Mouse (Mus musculus) kidney, embryonic 16.5 days (tissue): ENCODE measurements around the gene Rbfox1. TPM values are rescaled to one million over a fixed set of nuclear protein-coding genes. Genes with fewer than 3 reads are reported as not detected.

Source experiments
- ATAC-seq: fragments of 200-750 bp; cut with Nextera tagmentation; 2 replicates; pipeline ENCODE4 v1.8.0; 2017; ENCODE audit warnings: moderate TSS enrichment; ENCODE audit not compliant: low FRiP score, low TSS enrichment
- H3K27ac ChIP-seq: fragments of 300-500 bp; sonication (generic); 2 replicates; pipeline ENCODE4 v1.5.1; 2014; ENCODE audit warnings: low read length
- H3K27me3 ChIP-seq: fragments of 300-500 bp; sonication (generic); 2 replicates; pipeline ENCODE4 v1.6.1; 2014; ENCODE audit warnings: low read length, control low read depth, mixed read lengths; ENCODE audit not compliant: insufficient read depth
- H3K36me3 ChIP-seq: fragments of 300-500 bp; sonication (generic); 2 replicates; pipeline ENCODE4 v1.6.1; 2014; ENCODE audit warnings: low read length, control low read depth, mixed read lengths; ENCODE audit not compliant: insufficient read depth
- H3K4me1 ChIP-seq: fragments of 300-500 bp; sonication (generic); 2 replicates; pipeline ENCODE4 v1.6.1; 2014; ENCODE audit warnings: low read length, control low read depth, mixed read lengths; ENCODE audit not compliant: insufficient read depth
- H3K4me2 ChIP-seq: fragments of 300-500 bp; sonication (generic); replicated peaks from 2 replicates; pipeline ENCODE4 v1.6.1; 2014; ENCODE audit warnings: low read depth, low read length
- H3K4me3 ChIP-seq: fragments of 300-500 bp; sonication (generic); 2 replicates; pipeline ENCODE4 v1.5.1; 2014; ENCODE audit warnings: mild to moderate bottlenecking, low read length
- H3K9ac ChIP-seq: fragments of 300-500 bp; sonication (generic); replicated peaks from 2 replicates; pipeline ENCODE4 v1.6.1; 2014; ENCODE audit warnings: low read length
- H3K9me3 ChIP-seq: fragments of 300-500 bp; sonication (generic); 2 replicates; pipeline ENCODE4 v1.6.1; 2016; ENCODE audit warnings: low read length, control low read depth
- WGBS: fragments of 180-500 bp; shearing (Covaris S2); extraction: QIAGEN DNeasy Blood & Tissue Kit; methylation state at CpG from one replicate; pipeline ENCODE4 v1.1.7; 2014; 5-methylcytosine and 5-hydroxymethylcytosine counted together
- polyA plus RNA-seq: library from polyadenylated mRNA; unstranded; fragments of >200 nt; fragmentation: Nextera tagmentation; extraction: Ambion mirVana; gene quantifications from 2 replicates; pipeline ENCODE4 v1.2.1, GENCODE M21; 2015

Gene Rbfox1
- polyA plus RNA-seq, 1 experiment from 2014 or later: 5.4 TPM

- 35% methylated on average over 4 of the region's 4 CpGs for WGBS
Measured at GRCm38 (mm10) chr16:6732646-6733045, 847.5 kb downstream of the Rbfox1 start.

GRCm38 (mm10) chr16:6733427-6733826 is 848.3 kb downstream of the Rbfox1 start:
- Histone ChIP-seq H3K9me3 (no peaks in the 10 kb centered on the region), H3K4me2 (no peak overlapping the region)

More at GRCm38 (mm10) chr16:6732646-6733045, 847.5 kb downstream of the Rbfox1 start:
- no peak for ATAC-seq
- Histone ChIP-seq H3K36me3 (no peaks in the 10 kb centered on the region), H3K9ac (no peak overlapping the region), H3K9me3 (no peaks in the 10 kb centered on the region), H3K4me1 (no peaks in the 10 kb centered on the region), H3K27ac (no peak overlapping the region), H3K4me3 (no peak overlapping the region), H3K27me3 (no peaks in the 10 kb centered on the region), H3K4me2 (no peak overlapping the region)

GRCm38 (mm10) chr16:6736566-6736965 is 851.4 kb downstream of the Rbfox1 start:
- ATAC-seq: no peak
- Histone ChIP-seq H3K9me3 (no peaks in the 10 kb centered on the region), H3K4me2 (no peak overlapping the region), H3K4me3 (no peak overlapping the region), H3K27ac (no peak overlapping the region), H3K27me3 (no peaks in the 10 kb centered on the region), H3K36me3 (no peaks in the 10 kb centered on the region), H3K9ac (no peak overlapping the region), H3K4me1 (no peaks in the 10 kb centered on the region)
- WGBS: 76% methylated on average over 2 of the region's 2 CpGs

More at GRCm38 (mm10) chr16:6733427-6733826, 848.3 kb downstream of the Rbfox1 start:
- Histone ChIP-seq H3K36me3 (no peaks in the 10 kb centered on the region), H3K9ac (no peak overlapping the region), H3K27ac (no peak overlapping the region), H3K4me3 (no peak overlapping the region), H3K4me1 (no peaks in the 10 kb centered on the region), H3K27me3 (no peaks in the 10 kb centered on the region)
- WGBS: 92% methylated on average over 3 of the region's 3 CpGs
- ATAC-seq: no peak

- H3K4me2 ChIP-seq: no peak overlapping the region
- no peak overlapping the region for H3K9ac ChIP-seq
- no peaks in the 10 kb centered on the region for H3K27me3 ChIP-seq
- H3K4me1 ChIP-seq: no peaks in the 10 kb centered on the region
- no peaks in the 10 kb centered on the region for H3K36me3 ChIP-seq
- H3K27ac ChIP-seq: no peak overlapping the region
- H3K9me3 ChIP-seq: no peaks in the 10 kb centered on the region
- 76% methylated on average over 3 of the region's 3 CpGs for WGBS
- no peak for ATAC-seq
- no peak overlapping the region for H3K4me3 ChIP-seq
Measured at GRCm38 (mm10) chr16:6736998-6737397, 851.8 kb downstream of the Rbfox1 start.

GRCm38 (mm10) chr16:6746116-6746515 is 861.0 kb downstream of the Rbfox1 start:
- no peak for ATAC-seq
- H3K27ac ChIP-seq: no peak overlapping the region
- no peaks in the 10 kb centered on the region for H3K36me3 ChIP-seq
- no peak overlapping the region for H3K4me3 ChIP-seq
- no peak overlapping the region for H3K4me2 ChIP-seq
- no peaks in the 10 kb centered on the region for H3K27me3 ChIP-seq
- WGBS: 82% methylated on average over 2 of the region's 2 CpGs
- no peak overlapping the region for H3K9ac ChIP-seq
- no peaks in the 10 kb centered on the region for H3K4me1 ChIP-seq
- H3K9me3 ChIP-seq: no peaks in the 10 kb centered on the region

- Histone ChIP-seq H3K36me3 (no peaks in the 10 kb centered on the region), H3K4me1 (no peaks in the 10 kb centered on the region), H3K27me3 (no peaks in the 10 kb centered on the region), H3K9ac (no peak overlapping the region), H3K4me2 (no peak overlapping the region), H3K9me3 (no peaks in the 10 kb centered on the region), H3K4me3 (no peak overlapping the region), H3K27ac (no peak overlapping the region)
- 78% methylated on average over 2 of the region's 2 CpGs for WGBS
- ATAC-seq: no peak
Measured at GRCm38 (mm10) chr16:6750491-6750890, 865.3 kb downstream of the Rbfox1 start.

- no peaks in the 10 kb centered on the region for H3K9me3 ChIP-seq
- H3K27me3 ChIP-seq: no peaks in the 10 kb centered on the region
- WGBS: 85% methylated on average over 3 of the region's 3 CpGs
- no peaks in the 10 kb centered on the region for H3K4me1 ChIP-seq
- no peak for ATAC-seq
- H3K4me3 ChIP-seq: no peak overlapping the region
- no peak overlapping the region for H3K4me2 ChIP-seq
- H3K9ac ChIP-seq: no peak overlapping the region
- H3K27ac ChIP-seq: no peak overlapping the region
- H3K36me3 ChIP-seq: no peaks in the 10 kb centered on the region
Measured at GRCm38 (mm10) chr16:6754847-6755246, 869.7 kb downstream of the Rbfox1 start.

GRCm38 (mm10) chr16:6769495-6770237 is 884.5 kb downstream of the Rbfox1 start:
- no peak for ATAC-seq
- 46% methylated on average over 14 of the region's 14 CpGs for WGBS

GRCm38 (mm10) chr16:6777506-6778185 is 892.5 kb downstream of the Rbfox1 start:
- Histone ChIP-seq H3K9ac (no peak overlapping the region), H3K4me2 (no peak overlapping the region), H3K27ac (no peak overlapping the region), H3K4me3 (no peak overlapping the region), H3K4me1 (no peaks in the 10 kb centered on the region), H3K9me3 (no peaks in the 10 kb centered on the region; the same call in 1 of the 2 replicates), H3K36me3 (no peaks in the 10 kb centered on the region), H3K27me3 (no peaks in the 10 kb centered on the region)
- WGBS: 59% methylated on average over 6 of the region's 6 CpGs
- ATAC-seq: no peak

More at GRCm38 (mm10) chr16:6769495-6770237, 884.5 kb downstream of the Rbfox1 start:
- Histone ChIP-seq H3K4me3 (no peak overlapping the region), H3K4me1 (peaks cover 7% of the 10 kb centered on the region; the same call in 1 of the 2 replicates), H3K36me3 (no peaks in the 10 kb centered on the region), H3K27ac (no peak overlapping the region), H3K9ac (no peak overlapping the region), H3K9me3 (no peaks in the 10 kb centered on the region), H3K4me2 (no peak overlapping the region), H3K27me3 (no peaks in the 10 kb centered on the region)

GRCm38 (mm10) chr16:6784144-6784543 is 899.0 kb downstream of the Rbfox1 start:
- ATAC-seq: no peak
- no peaks in the 10 kb centered on the region for H3K36me3 ChIP-seq
- H3K4me3 ChIP-seq: no peak overlapping the region
- H3K9ac ChIP-seq: no peak overlapping the region
- H3K4me1 ChIP-seq: 0 out of 2 replicates have a peak, but pooled peaks cover 4% of the 10 kb centered on the region
- no peaks in the 10 kb centered on the region; the same call in 1 of the 2 replicates for H3K9me3 ChIP-seq
- WGBS: 33% methylated on average over 5 of the region's 5 CpGs
- no peak overlapping the region for H3K27ac ChIP-seq
- no peaks in the 10 kb centered on the region for H3K27me3 ChIP-seq
- no peak overlapping the region for H3K4me2 ChIP-seq
